In genomic region chr15:98614971-98615370, GRCm38 (mm10) we compare ENCODE assay signal across 13 mouse cellular contexts. TPM values are rescaled to one million over a fixed set of nuclear protein-coding genes. Genes with fewer than 3 reads are reported as not detected.
DNase-seq lines count a peak whose midpoint lies in the region; ATAC-seq lines count a peak whose summit lies in the region.
"Had no signal": no experiment of that assay in that cellular context is flagged by ENCODE, and none has a peak within 500 bp of the region (broad histone marks: within the 10 kb centered on the region; RNA-seq: fewer than 3 reads in every experiment).

No protein-coding gene starts in this region.

- peaks cover 32% of the 10 kb centered on the region for H3K4me1 ChIP-seq in hindbrain, embryonic 10.5 days (replicated peaks)
- H3K4me1 ChIP-seq in hindbrain, embryonic 12.5 days = peaks cover 14% of the 10 kb centered on the region
- peaks cover 16% of the 10 kb centered on the region for H3K4me1 ChIP-seq in intestine, embryonic 15.5 days (replicated peaks)
- H3K4me1 ChIP-seq in limb, embryonic 10.5 days = peaks cover 36% of the 10 kb centered on the region

- H3K9ac ChIP-seq in hindbrain, embryonic 12.5 days = no peak overlapping the region
- H3K9ac ChIP-seq in intestine, embryonic 15.5 days = no peak overlapping the region

- no peak for DNase-seq in hindbrain, embryonic 10.5 days (ENCODE audit: low spot score)
- DNase-seq in forelimb bud, embryonic 11.5 days (ENCODE audit: low read depth, low spot score) = peak; percentile 13
- no peak for DNase-seq in limb, embryonic 10.5 days (ENCODE audit: low spot score)
- no peak for DNase-seq in right cerebral cortex, postnatal 14 days
- DNase-seq in adrenal gland, postnatal 14 days = no peak
- DNase-seq: embryo, embryonic 11 days; gastrocnemius, postnatal 36 days had no signal

- WGBS in hindbrain, embryonic 10.5 days = 56% methylated on average over 6 of the region's 6 CpGs
- WGBS in hindbrain, embryonic 12.5 days = 44% methylated on average over 6 of the region's 6 CpGs
- 50% methylated on average over 6 of the region's 6 CpGs for WGBS in intestine, embryonic 15.5 days
- 57% methylated on average over 6 of the region's 6 CpGs for WGBS in limb, embryonic 10.5 days

- no peak overlapping the region for H3K4me3 ChIP-seq in hindbrain, embryonic 10.5 days
- H3K4me3 ChIP-seq in hindbrain, embryonic 12.5 days = no peak overlapping the region
- no peak overlapping the region for H3K4me3 ChIP-seq in intestine, embryonic 15.5 days (replicated peaks)
- H3K4me3 ChIP-seq in limb, embryonic 10.5 days = no peak overlapping the region
- H3K4me3 ChIP-seq: forebrain, embryonic 10.5 days had no signal

- H3K36me3 ChIP-seq in hindbrain, embryonic 10.5 days = no peaks in the 10 kb centered on the region
- H3K36me3 ChIP-seq in hindbrain, embryonic 12.5 days = no peaks in the 10 kb centered on the region
- no peaks in the 10 kb centered on the region for H3K36me3 ChIP-seq in intestine, embryonic 15.5 days
- H3K36me3 ChIP-seq in limb, embryonic 10.5 days = no peaks in the 10 kb centered on the region
- H3K36me3 ChIP-seq: forebrain, embryonic 10.5 days had no signal

- H3K4me2 ChIP-seq in hindbrain, embryonic 12.5 days (replicated peaks) = no peak overlapping the region
- H3K4me2 ChIP-seq in intestine, embryonic 15.5 days (replicated peaks) = peak overlapping the region; percentile 48

- peak overlapping the region; percentile 62; the same call in 1 of the 2 replicates for H3K27ac ChIP-seq in hindbrain, embryonic 10.5 days
- H3K27ac ChIP-seq in hindbrain, embryonic 12.5 days = no peak overlapping the region; the same call in 1 of the 2 replicates
- peak overlapping the region; percentile 77 for H3K27ac ChIP-seq in intestine, embryonic 15.5 days
- peak overlapping the region; percentile 53; the same call in 1 of the 2 replicates for H3K27ac ChIP-seq in limb, embryonic 10.5 days
- H3K27ac ChIP-seq: forebrain, embryonic 10.5 days had no signal

- no peak for ATAC-seq in hindbrain, embryonic 12.5 days (ENCODE audit: low FRiP score)
- ATAC-seq in intestine, embryonic 15.5 days = peak; percentile 57

- H3K27me3 ChIP-seq in hindbrain, embryonic 10.5 days (ENCODE audit: insufficient read depth, poor library complexity, severe bottlenecking) = peaks cover 11% of the 10 kb centered on the region; the same call in 1 of the 2 replicates
- peaks cover 7% of the 10 kb centered on the region; the same call in 1 of the 2 replicates for H3K27me3 ChIP-seq in hindbrain, embryonic 12.5 days
- no peaks in the 10 kb centered on the region for H3K27me3 ChIP-seq in intestine, embryonic 15.5 days (replicated peaks)
- H3K27me3 ChIP-seq in limb, embryonic 10.5 days (ENCODE audit: low read depth, poor library complexity, severe bottlenecking) = no peaks in the 10 kb centered on the region

- no peaks in the 10 kb centered on the region for H3K9me3 ChIP-seq in hindbrain, embryonic 10.5 days
- no peaks in the 10 kb centered on the region for H3K9me3 ChIP-seq in hindbrain, embryonic 12.5 days (replicated peaks)
- no peaks in the 10 kb centered on the region for H3K9me3 ChIP-seq in intestine, embryonic 15.5 days
- no peaks in the 10 kb centered on the region for H3K9me3 ChIP-seq in limb, embryonic 10.5 days (replicated peaks)
- H3K9me3 ChIP-seq: forebrain, embryonic 10.5 days had no signal

RNA-seq across cellular contexts. Expression of gene Adcy6, which starts 5.1 kb away (rescaled TPM):
- polyA plus RNA-seq in hindbrain, embryonic 10.5 days (2016; fragmentation: Nextera tagmentation; extraction: Ambion mirVana) = 11.6 and 12.0 TPM in 2 replicates
- polyA plus RNA-seq in hindbrain, embryonic 12.5 days (2016; fragmentation: Nextera tagmentation; extraction: Ambion mirVana) = 15.9 and 18.6 TPM in 2 replicates
- polyA plus RNA-seq in intestine, embryonic 15.5 days (2015; fragmentation: Nextera tagmentation; extraction: Ambion mirVana) = 21.4 and 23.0 TPM in 2 replicates
- 15.7 and 16.5 TPM in 2 replicates for polyA plus RNA-seq in limb, embryonic 10.5 days (2016; fragmentation: Nextera tagmentation; extraction: Ambion mirVana)
- total RNA-seq in adrenal gland, postnatal 14 days (2021) = 73.8 and 86.1 TPM in 2 replicates

RNA-seq across cellular contexts. Expression of gene Cacnb3, which starts 15.7 kb away (rescaled TPM):
- 38.8 and 58.6 TPM in 2 replicates for polyA plus RNA-seq in hindbrain, embryonic 10.5 days (2016; fragmentation: Nextera tagmentation; extraction: Ambion mirVana)
- 110 and 113 TPM in 2 replicates for polyA plus RNA-seq in hindbrain, embryonic 12.5 days (2016; fragmentation: Nextera tagmentation; extraction: Ambion mirVana)
- 24.9 and 26.7 TPM in 2 replicates for polyA plus RNA-seq in intestine, embryonic 15.5 days (2015; fragmentation: Nextera tagmentation; extraction: Ambion mirVana)
- 16.6 and 24.2 TPM in 2 replicates for polyA plus RNA-seq in limb, embryonic 10.5 days (2016; fragmentation: Nextera tagmentation; extraction: Ambion mirVana)
- total RNA-seq in adrenal gland, postnatal 14 days (2021) = 12.0 and 18.2 TPM in 2 replicates
- total RNA-seq: megakaryocyte progenitor cell, adult 5-6 weeks had no signal

RNA-seq across cellular contexts. Expression of gene 4930415O20Rik, which starts 44.2 kb away (rescaled TPM):
- polyA plus RNA-seq in hindbrain, embryonic 10.5 days (2016; fragmentation: Nextera tagmentation; extraction: Ambion mirVana) = not detected in 2 replicates
- polyA plus RNA-seq in hindbrain, embryonic 12.5 days (2016; fragmentation: Nextera tagmentation; extraction: Ambion mirVana) = 0.43 and 0.46 TPM in 2 replicates
- 0.77 TPM in 1 of 2 replicates, not detected in the other for polyA plus RNA-seq in intestine, embryonic 15.5 days (2015; fragmentation: Nextera tagmentation; extraction: Ambion mirVana)
- 0.28 TPM in 1 of 2 replicates, not detected in the other for polyA plus RNA-seq in limb, embryonic 10.5 days (2016; fragmentation: Nextera tagmentation; extraction: Ambion mirVana)
- total RNA-seq in adrenal gland, postnatal 14 days (2021) = 1.1 TPM in 1 of 2 replicates, not detected in the other
- total RNA-seq: megakaryocyte progenitor cell, adult 5-6 weeks had no signal
- polyA plus RNA-seq: cerebellum, adult 2 months; liver, embryonic 16.5 days had no signal

RNA-seq across cellular contexts. Expression of gene Ccnt1, which starts 44.2 kb away (rescaled TPM):
- polyA plus RNA-seq in hindbrain, embryonic 10.5 days (2016; fragmentation: Nextera tagmentation; extraction: Ambion mirVana) = 53.7 and 57.6 TPM in 2 replicates
- polyA plus RNA-seq in hindbrain, embryonic 12.5 days (2016; fragmentation: Nextera tagmentation; extraction: Ambion mirVana) = 63.2 and 65.5 TPM in 2 replicates
- 42.4 and 44.9 TPM in 2 replicates for polyA plus RNA-seq in intestine, embryonic 15.5 days (2015; fragmentation: Nextera tagmentation; extraction: Ambion mirVana)
- polyA plus RNA-seq in limb, embryonic 10.5 days (2016; fragmentation: Nextera tagmentation; extraction: Ambion mirVana) = 60.7 and 68.0 TPM in 2 replicates
- 57.0 and 57.3 TPM in 2 replicates for total RNA-seq in adrenal gland, postnatal 14 days (2021)

RNA-seq across cellular contexts. Expression of gene Ddx23, which starts 47.7 kb away (rescaled TPM):
- polyA plus RNA-seq in hindbrain, embryonic 10.5 days (2016; fragmentation: Nextera tagmentation; extraction: Ambion mirVana) = 22.8 and 23.8 TPM in 2 replicates
- 21.9 and 26.6 TPM in 2 replicates for polyA plus RNA-seq in hindbrain, embryonic 12.5 days (2016; fragmentation: Nextera tagmentation; extraction: Ambion mirVana)
- polyA plus RNA-seq in intestine, embryonic 15.5 days (2015; fragmentation: Nextera tagmentation; extraction: Ambion mirVana) = 23.3 and 23.7 TPM in 2 replicates
- 21.8 and 25.4 TPM in 2 replicates for polyA plus RNA-seq in limb, embryonic 10.5 days (2016; fragmentation: Nextera tagmentation; extraction: Ambion mirVana)
- 85.2 and 87.5 TPM in 2 replicates for total RNA-seq in adrenal gland, postnatal 14 days (2021)
